25 mouse cellular contexts compared by ENCODE assay signal in the genomic region with DNA sequence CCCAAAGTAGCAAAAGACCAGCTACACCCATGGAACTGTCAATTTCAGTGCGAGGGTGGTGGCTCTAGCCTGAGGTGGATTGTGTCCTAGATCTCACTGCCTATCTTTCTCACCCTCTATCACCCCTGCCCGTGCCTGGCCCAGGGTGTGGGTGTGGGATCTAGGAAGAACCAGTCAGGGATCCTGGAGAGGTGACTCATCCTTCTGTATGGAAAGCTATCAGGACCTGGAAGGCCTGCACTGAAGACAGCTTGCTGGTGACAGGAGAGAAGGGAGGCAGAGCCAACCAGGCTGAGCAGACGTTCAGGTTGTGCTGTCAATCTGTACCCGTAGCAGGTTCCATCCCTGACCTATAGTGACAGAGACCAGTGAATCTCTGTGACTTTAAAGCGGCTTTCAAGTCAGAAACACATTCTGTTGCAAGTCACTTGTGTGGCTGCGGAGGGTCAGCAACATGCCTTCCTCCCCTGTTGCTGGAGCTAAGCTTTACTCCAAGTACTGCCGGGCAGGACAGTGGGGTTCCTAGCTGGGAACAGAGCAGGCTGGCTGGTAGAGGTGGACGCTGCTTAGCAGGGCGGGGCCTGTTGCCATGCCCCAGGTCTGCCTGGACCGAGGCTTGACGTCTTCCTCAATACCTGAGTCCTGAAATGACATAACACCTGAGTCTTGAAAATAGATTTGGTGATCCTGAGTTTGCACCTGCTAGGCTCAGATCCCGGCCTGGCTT.
DNase-seq lines count a peak whose midpoint lies in the region; ATAC-seq and TF ChIP-seq lines count a peak whose summit lies in the region.
"Had no signal": no experiment of that assay in that cellular context is flagged by ENCODE, and none has a peak within 500 bp of the region (broad histone marks: within the 10 kb centered on the region; RNA-seq: fewer than 3 reads in every experiment).

No protein-coding gene starts in this region.

- TF ChIP-seq POLR2A in cerebellum, adult 2 months (IDR thresholded peaks at IDR 0.05; ENCODE audit: borderline replicate concordance, insufficient read depth, low read length): no peak; the same call in 1 of the 2 replicates

- peak; percentile 46; the same call in 1 of the 2 replicates for ATAC-seq in cerebellum, adult (ENCODE audit: insufficient number of reproducible peaks, low FRiP score, low TSS enrichment)
- ATAC-seq in midbrain, embryonic 11.5 days (ENCODE audit: low FRiP score): no peak
- ATAC-seq in forebrain, postnatal 0 days: no peak
- ATAC-seq: CD4-positive, CD25-positive, alpha-beta regulatory T cell, adult 4 months; forebrain, embryonic 14.5 days; intestine, embryonic 15.5 days; midbrain, embryonic 13.5 days; Patski had no signal

- no peaks in the 10 kb centered on the region for H3K27me3 ChIP-seq in cerebellum, adult 2 months (ENCODE audit: control insufficient read depth, insufficient read depth, low read length)
- H3K27me3 ChIP-seq in midbrain, embryonic 11.5 days (ENCODE audit: control insufficient read depth, insufficient read depth, low read length): no peaks in the 10 kb centered on the region
- no peaks in the 10 kb centered on the region for H3K27me3 ChIP-seq in forebrain, postnatal 0 days (ENCODE audit: insufficient read depth, low read length)
- H3K27me3 ChIP-seq: embryonic facial prominence, embryonic 12.5 days; intestine, embryonic 15.5 days; limb, embryonic 13.5 days; liver, embryonic 13.5 days; midbrain, embryonic 13.5 days; Patski had no signal

- H3K9ac ChIP-seq in midbrain, embryonic 11.5 days (ENCODE audit: low read length): no peak overlapping the region
- H3K9ac ChIP-seq in forebrain, postnatal 0 days: no peak overlapping the region
- H3K9ac ChIP-seq: embryonic facial prominence, embryonic 12.5 days; intestine, embryonic 15.5 days; limb, embryonic 13.5 days; liver, embryonic 13.5 days; lung, embryonic 14.5 days; midbrain, embryonic 13.5 days had no signal

- WGBS in cerebellum, adult 2 months: 14% methylated on average over 12 of the region's 12 CpGs
- 93% methylated on average over 12 of the region's 12 CpGs for WGBS in midbrain, embryonic 11.5 days
- 87% methylated on average over 12 of the region's 12 CpGs for WGBS in forebrain, postnatal 0 days

- H3K36me3 ChIP-seq in midbrain, embryonic 11.5 days (ENCODE audit: control insufficient read depth, insufficient read depth, low read length): peaks cover 5% of the 10 kb centered on the region; the same call in 1 of the 2 replicates
- peaks cover 45% of the 10 kb centered on the region for H3K36me3 ChIP-seq in forebrain, postnatal 0 days (ENCODE audit: insufficient read depth)

- no peak overlapping the region for H3K4me2 ChIP-seq in midbrain, embryonic 11.5 days
- H3K4me2 ChIP-seq in forebrain, postnatal 0 days (ENCODE audit: low read depth): no peak overlapping the region
- H3K4me2 ChIP-seq: embryonic facial prominence, embryonic 12.5 days; heart, embryonic 11.5 days; intestine, embryonic 15.5 days; limb, embryonic 13.5 days; liver, embryonic 13.5 days; lung, embryonic 14.5 days; midbrain, embryonic 13.5 days had no signal

- H3K27ac ChIP-seq in cerebellum, adult 2 months (ENCODE audit: insufficient read depth, low read length): peak overlapping the region; percentile 87
- no peak overlapping the region for H3K27ac ChIP-seq in midbrain, embryonic 11.5 days (ENCODE audit: low read depth, low read length)
- H3K27ac ChIP-seq in forebrain, postnatal 0 days (ENCODE audit: low read depth, low read length): no peak overlapping the region
- H3K27ac ChIP-seq: embryonic facial prominence, embryonic 12.5 days; hindbrain, embryonic 10.5 days; intestine, embryonic 15.5 days; limb, embryonic 13.5 days; liver, embryonic 13.5 days; midbrain, embryonic 13.5 days had no signal

- H3K4me1 ChIP-seq in cerebellum, adult 2 months (ENCODE audit: control insufficient read depth, insufficient read depth, low read length): peaks cover 72% of the 10 kb centered on the region
- no peaks in the 10 kb centered on the region for H3K4me1 ChIP-seq in midbrain, embryonic 11.5 days (ENCODE audit: control insufficient read depth, insufficient read depth, low read length)
- H3K4me1 ChIP-seq in forebrain, postnatal 0 days (ENCODE audit: insufficient read depth): peaks cover 8% of the 10 kb centered on the region; the same call in 1 of the 2 replicates
- H3K4me1 ChIP-seq: embryonic facial prominence, embryonic 12.5 days; limb, embryonic 13.5 days had no signal

- H3K4me3 ChIP-seq in cerebellum, adult 2 months (replicated peaks; ENCODE audit: insufficient read depth, low read depth, low read length): no peak overlapping the region
- no peak overlapping the region for H3K4me3 ChIP-seq in midbrain, embryonic 11.5 days (ENCODE audit: low read depth, low read length)
- H3K4me3 ChIP-seq in forebrain, postnatal 0 days (ENCODE audit: low read depth, low read length): no peak overlapping the region
- H3K4me3 ChIP-seq: embryonic facial prominence, embryonic 12.5 days; erythroblast, embryonic 14.5 days; hindbrain, embryonic 10.5 days; intestine, embryonic 15.5 days; limb, embryonic 13.5 days; liver, embryonic 13.5 days; midbrain, embryonic 13.5 days had no signal

- DNase-seq in cerebellum, postnatal 4 days (ENCODE audit: low spot score in 2 of 2): no peak
- peak; percentile 25 for DNase-seq in 3T3-L1 (ENCODE audit: low read depth, low spot score)
- DNase-seq in cerebellum, adult 2 months: peak; percentile 75 to 90
- peak; percentile 79 for DNase-seq in cerebellum, postnatal 25 days
- DNase-seq in thymus, adult 18-20 months: no peak
- no peak for DNase-seq in midbrain, embryonic 11.5 days (ENCODE audit: low spot score, missing footprints)
- DNase-seq in forebrain, postnatal 0 days: no peak
- DNase-seq: adrenal gland, postnatal 36 days; heart, postnatal 10 days; kidney, adult 9 months; kidney, postnatal 14 days; liver, embryonic 13.5 days; lung, embryonic 14.5 days; retina, postnatal 1 day had no signal

- no peaks in the 10 kb centered on the region for H3K9me3 ChIP-seq in midbrain, embryonic 11.5 days (ENCODE audit: control insufficient read depth, low read length)
- H3K9me3 ChIP-seq in forebrain, postnatal 0 days (ENCODE audit: low read length): no peaks in the 10 kb centered on the region
- H3K9me3 ChIP-seq: embryonic facial prominence, embryonic 12.5 days; hindbrain, embryonic 10.5 days; intestine, embryonic 15.5 days; limb, embryonic 13.5 days; liver, embryonic 13.5 days; midbrain, embryonic 13.5 days had no signal

- TF ChIP-seq CTCF in cerebellum, adult 2 months (IDR thresholded peaks at IDR 0.05; ENCODE audit: borderline replicate concordance, insufficient read depth, low read depth, low read length): no peak
- TF ChIP-seq CTCF in forebrain, postnatal 0 days (IDR thresholded peaks at IDR 0.05; ENCODE audit: low read depth): no peak

Comparison
In these comparisons a context has a peak if more than half of its experiments do, and no peak if none do; other contexts are left out.
1. DNase-seq: peak in 3T3-L1 (single experiment), cerebellum, adult 2 months (2 of 2) and cerebellum, postnatal 25 days (2 of 2); none in cerebellum, postnatal 4 days (0 of 2), thymus, adult 18-20 months (0 of 2), midbrain, embryonic 11.5 days (single experiment) and forebrain, postnatal 0 days (single experiment).